In the genomic region with DNA sequence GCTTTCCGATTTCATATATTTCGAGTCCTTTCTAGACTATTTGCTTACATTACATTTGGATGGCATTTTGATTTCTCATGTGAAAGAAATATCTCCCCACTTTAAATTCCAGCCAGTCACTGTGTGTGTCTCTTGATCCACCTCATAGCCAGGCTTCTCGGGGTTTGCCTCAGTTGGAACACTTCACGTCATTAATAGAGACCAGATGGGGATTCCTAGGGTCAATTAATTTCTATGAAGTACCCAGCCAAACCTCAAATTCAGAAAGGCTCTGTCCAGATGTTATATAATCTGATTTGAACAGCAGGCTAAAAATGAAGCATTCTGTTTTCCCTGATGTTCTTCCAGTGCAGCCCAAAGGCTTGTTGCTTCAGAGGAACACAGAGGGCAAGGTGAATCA, we compare ENCODE assay signal across 21 mouse cellular contexts.
"Had no signal": no experiment of that assay in that cellular context is flagged by ENCODE, and none has a peak within 500 bp of the region (broad histone marks: within the 10 kb centered on the region; RNA-seq: fewer than 3 reads in every experiment).

No protein-coding gene starts in this region.

- H3K4me1 ChIP-seq: kidney, embryonic 15.5 days; midbrain, embryonic 10.5 days; midbrain, embryonic 13.5 days; neural tube, embryonic 13.5 days had no signal

- H3K4me3 ChIP-seq: kidney, embryonic 15.5 days; limb, embryonic 15.5 days; midbrain, embryonic 10.5 days; midbrain, embryonic 13.5 days; myocyte; neural tube, embryonic 13.5 days had no signal

- H3K4me2 ChIP-seq: kidney, embryonic 15.5 days; limb, embryonic 15.5 days; liver, embryonic 11.5 days; lung, embryonic 14.5 days; midbrain, embryonic 13.5 days; neural tube, embryonic 13.5 days had no signal

- H3K27ac ChIP-seq: kidney, embryonic 15.5 days; limb, embryonic 15.5 days; liver, embryonic 14.5 days; macrophage; midbrain, embryonic 10.5 days; midbrain, embryonic 13.5 days; neural tube, embryonic 13.5 days; stomach, postnatal 0 days had no signal

- H3K9me3 ChIP-seq: kidney, embryonic 15.5 days; limb, embryonic 15.5 days; midbrain, embryonic 10.5 days; midbrain, embryonic 13.5 days; neural tube, embryonic 13.5 days had no signal

- ATAC-seq: liver, postnatal 0 days; lung, postnatal 0 days; midbrain, embryonic 13.5 days; midbrain, embryonic 16.5 days had no signal

- H3K36me3 ChIP-seq: kidney, embryonic 15.5 days; limb, embryonic 15.5 days; midbrain, embryonic 10.5 days; midbrain, embryonic 13.5 days; neural tube, embryonic 13.5 days had no signal

- H3K27me3 ChIP-seq: kidney, embryonic 15.5 days; limb, embryonic 15.5 days; midbrain, embryonic 13.5 days; neural tube, embryonic 13.5 days had no signal

- H3K9ac ChIP-seq: kidney, embryonic 15.5 days; limb, embryonic 15.5 days; liver, embryonic 14.5 days; liver, postnatal 0 days; lung, embryonic 14.5 days; midbrain, embryonic 13.5 days; neural tube, embryonic 13.5 days had no signal

- DNase-seq: kidney, adult 8-10 months; kidney, postnatal 10 days; kidney, postnatal 36 days; liver, postnatal 0 days; lung, embryonic 14.5 days; retina, postnatal 1 day; thymus, adult 2 months; thymus, postnatal 14 days; thymus, postnatal 4 days had no signal
